Mouse (Mus musculus): ENCODE measurements around the gene Rab14. TPM values are rescaled to one million over a fixed set of nuclear protein-coding genes. Genes with fewer than 3 reads are reported as not detected.

Gene Rab14
- polyA plus RNA-seq, 1 experiment from 2014 or later: 318 TPM

DNA sequence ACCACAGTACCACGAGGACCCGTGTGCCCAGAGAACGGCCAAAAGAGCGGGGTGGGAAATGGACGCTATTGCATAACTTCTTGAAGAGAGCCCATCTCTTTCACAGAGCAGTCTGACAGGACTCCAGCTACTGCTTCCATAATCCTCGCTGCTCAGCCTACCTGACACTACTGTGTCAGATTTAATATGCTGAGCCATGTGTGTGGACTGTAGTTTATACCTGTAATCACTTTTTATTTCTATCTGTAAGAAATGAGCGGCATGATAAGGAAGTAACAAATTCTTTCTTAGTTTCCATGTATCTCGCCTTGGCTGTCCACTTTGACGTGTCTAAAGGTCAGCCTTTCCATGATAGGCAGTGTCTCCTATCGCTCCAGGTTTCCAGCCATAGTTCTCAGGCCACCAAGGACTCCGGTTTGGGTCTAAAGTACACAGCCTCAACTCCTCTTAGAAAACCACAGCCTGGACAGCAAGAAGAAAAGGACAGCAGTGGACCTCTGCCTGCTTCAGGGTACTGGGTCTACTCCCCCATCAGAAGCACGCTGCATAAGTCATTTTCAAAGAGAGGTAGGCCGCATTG lies 49.5 kb downstream of the Rab14 start:
- peaks cover 88% of the 10 kb centered on the region for H3K36me3 ChIP-seq
- H3K9me3 ChIP-seq (replicated peaks): no peaks in the 10 kb centered on the region
- H3K9ac ChIP-seq: no peak overlapping the region
- H3K27ac ChIP-seq: no peak overlapping the region
- ATAC-seq (replicated peaks; ENCODE audit: insufficient number of reproducible peaks, insufficient read depth, low FRiP score, low read depth): no peak
- peaks cover 19% of the 10 kb centered on the region for H3K4me1 ChIP-seq (replicated peaks)
- no peak overlapping the region for H3K4me2 ChIP-seq
- 91% methylated on average over 13 of the region's 13 CpGs for WGBS
- H3K4me3 ChIP-seq: no peak overlapping the region
- H3K27me3 ChIP-seq: no peaks in the 10 kb centered on the region

DNA sequence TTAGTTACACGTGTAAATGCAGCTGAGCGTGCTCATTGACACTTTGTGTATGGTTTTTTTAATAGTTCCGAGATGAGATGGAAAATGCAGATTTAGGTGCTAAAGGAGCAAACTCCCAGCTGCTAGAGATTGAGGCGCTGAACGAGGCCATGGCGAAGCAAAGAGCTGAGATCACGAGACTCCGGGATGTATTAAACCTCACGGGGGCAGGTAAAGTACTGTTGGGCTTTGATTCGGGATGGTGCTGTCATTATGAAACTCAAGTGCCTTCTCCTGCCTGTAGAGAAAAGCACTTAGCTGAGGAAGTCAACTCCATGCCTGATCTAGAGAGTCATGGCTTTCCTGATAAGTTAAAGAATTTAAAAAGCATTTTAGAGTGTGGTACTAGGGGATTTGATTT lies 52.1 kb downstream of the Rab14 start:
- no peaks in the 10 kb centered on the region for H3K27me3 ChIP-seq
- no peak for ATAC-seq (replicated peaks; ENCODE audit: insufficient number of reproducible peaks, insufficient read depth, low FRiP score, low read depth)
- 86% methylated on average over 10 of the region's 10 CpGs for WGBS
- no peak overlapping the region for H3K27ac ChIP-seq
- H3K9ac ChIP-seq: no peak overlapping the region
- H3K9me3 ChIP-seq (replicated peaks): no peaks in the 10 kb centered on the region
- H3K4me1 ChIP-seq (replicated peaks): peaks cover 10% of the 10 kb centered on the region; the same call in 1 of the 2 replicates
- H3K36me3 ChIP-seq: peaks cover 94% of the 10 kb centered on the region
- H3K4me3 ChIP-seq: no peak overlapping the region
- no peak overlapping the region for H3K4me2 ChIP-seq

GRCm38 (mm10) chr2:35141673-35142072 lies 59.2 kb downstream of the Rab14 start:
- Histone ChIP-seq H3K4me3 (no peak overlapping the region), H3K9ac (no peak overlapping the region), H3K4me2 (no peak overlapping the region), H3K9me3 (replicated peaks) (no peaks in the 10 kb centered on the region), H3K36me3 (peaks cover 87% of the 10 kb centered on the region), H3K27me3 (no peaks in the 10 kb centered on the region), H3K27ac (no peak overlapping the region), H3K4me1 (replicated peaks) (peaks cover 3% of the 10 kb centered on the region; the same call in 1 of the 2 replicates)
- no peak for ATAC-seq (replicated peaks; ENCODE audit: insufficient number of reproducible peaks, insufficient read depth, low FRiP score, low read depth)
- 96% methylated on average over 3 of the region's 3 CpGs for WGBS

DNA sequence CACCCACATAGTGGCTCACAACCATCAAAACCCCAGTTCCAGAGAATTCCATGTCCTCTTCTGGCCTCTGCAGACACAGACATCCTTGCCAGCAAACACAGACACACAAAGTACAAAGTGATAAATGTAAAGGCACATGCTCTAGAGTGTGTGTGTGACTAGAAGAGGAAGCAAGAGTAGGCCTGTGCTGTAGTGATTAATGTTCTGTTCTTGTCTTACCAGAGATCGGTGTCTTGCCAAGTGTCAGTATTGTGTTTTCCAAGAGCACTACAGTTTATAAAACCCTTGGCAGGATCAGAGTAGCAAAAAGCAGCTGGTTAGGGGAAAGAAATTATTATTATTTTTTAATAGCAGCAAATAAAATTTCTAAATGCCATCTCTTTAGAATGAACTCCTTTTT lies 62.3 kb downstream of the Rab14 start:
- WGBS: 92% methylated on average over 1 of the region's 1 CpGs
- Histone ChIP-seq H3K9me3 (replicated peaks) (no peaks in the 10 kb centered on the region), H3K27ac (no peak overlapping the region), H3K4me1 (replicated peaks) (no peaks in the 10 kb centered on the region), H3K4me2 (no peak overlapping the region), H3K36me3 (peaks cover 78% of the 10 kb centered on the region), H3K27me3 (no peaks in the 10 kb centered on the region), H3K9ac (no peak overlapping the region), H3K4me3 (no peak overlapping the region)
- no peak for ATAC-seq (replicated peaks; ENCODE audit: insufficient number of reproducible peaks, insufficient read depth, low FRiP score, low read depth)

GRCm38 (mm10) chr2:35133891-35134290 lies 67.0 kb downstream of the Rab14 start:
- no peak overlapping the region for H3K4me3 ChIP-seq
- WGBS: 87% methylated on average over 5 of the region's 5 CpGs
- H3K36me3 ChIP-seq: peaks cover 37% of the 10 kb centered on the region
- H3K4me2 ChIP-seq: no peak overlapping the region; the same call in 1 of the 2 replicates
- no peaks in the 10 kb centered on the region for H3K9me3 ChIP-seq (replicated peaks)
- no peaks in the 10 kb centered on the region for H3K27me3 ChIP-seq
- no peak for ATAC-seq (replicated peaks; ENCODE audit: insufficient number of reproducible peaks, insufficient read depth, low FRiP score, low read depth)
- peaks cover 15% of the 10 kb centered on the region for H3K4me1 ChIP-seq (replicated peaks)
- no peak overlapping the region for H3K9ac ChIP-seq
- H3K27ac ChIP-seq: no peak overlapping the region

- H3K36me3 ChIP-seq: peaks cover 29% of the 10 kb centered on the region
- peak overlapping the region; percentile 83 for H3K27ac ChIP-seq
- 6% methylated on average over 5 of the region's 5 CpGs for WGBS
- ATAC-seq (replicated peaks; ENCODE audit: insufficient number of reproducible peaks, insufficient read depth, low FRiP score, low read depth): no peak
- no peaks in the 10 kb centered on the region for H3K27me3 ChIP-seq
- H3K4me2 ChIP-seq: peak overlapping the region; percentile 82
- peak overlapping the region; percentile 55 for H3K4me3 ChIP-seq
- peaks cover 19% of the 10 kb centered on the region for H3K4me1 ChIP-seq (replicated peaks)
- peak overlapping the region; percentile 59 for H3K9ac ChIP-seq
- H3K9me3 ChIP-seq (replicated peaks): no peaks in the 10 kb centered on the region
Measured at GRCm38 (mm10) chr2:35132662-35133055, 68.3 kb downstream of the Rab14 start.

- peak overlapping the region; percentile 83 for H3K27ac ChIP-seq
- H3K27me3 ChIP-seq: no peaks in the 10 kb centered on the region
- peak; percentile 99 for ATAC-seq (replicated peaks; ENCODE audit: insufficient number of reproducible peaks, insufficient read depth, low FRiP score, low read depth)
- H3K4me3 ChIP-seq: peak overlapping the region; percentile 55
- peak overlapping the region; percentile 59 for H3K9ac ChIP-seq
- peaks cover 19% of the 10 kb centered on the region for H3K4me1 ChIP-seq (replicated peaks)
- peaks cover 29% of the 10 kb centered on the region for H3K36me3 ChIP-seq
- H3K9me3 ChIP-seq (replicated peaks): no peaks in the 10 kb centered on the region
- 0% methylated on average over 21 of the region's 21 CpGs for WGBS
- peak overlapping the region; percentile 82 for H3K4me2 ChIP-seq
Measured at GRCm38 (mm10) chr2:35131991-35132661, 68.8 kb downstream of the Rab14 start.

GRCm38 (mm10) chr2:35131491-35131890 lies 69.4 kb downstream of the Rab14 start:
- no peaks in the 10 kb centered on the region for H3K27me3 ChIP-seq
- no peaks in the 10 kb centered on the region for H3K9me3 ChIP-seq (replicated peaks)
- peaks cover 19% of the 10 kb centered on the region for H3K4me1 ChIP-seq (replicated peaks)
- H3K4me2 ChIP-seq: peak overlapping the region; percentile 82
- peaks cover 29% of the 10 kb centered on the region for H3K36me3 ChIP-seq
- ATAC-seq (replicated peaks; ENCODE audit: insufficient number of reproducible peaks, insufficient read depth, low FRiP score, low read depth): no peak
- H3K27ac ChIP-seq: peak overlapping the region; percentile 83
- H3K9ac ChIP-seq: peak overlapping the region; percentile 33; the same call in 1 of the 2 replicates
- peak overlapping the region; percentile 55 for H3K4me3 ChIP-seq

Other genes with a start within 250 kb of the Rab14 start
- 1.4 and 4.3 TPM in 2 replicates for gene Traf1, start 239.3 kb downstream of the Rab14 start, polyA plus RNA-seq (2015; fragmentation: Nextera tagmentation; extraction: Ambion mirVana)
- gene Hc, start 139.7 kb downstream of the Rab14 start, polyA plus RNA-seq (2015; fragmentation: Nextera tagmentation; extraction: Ambion mirVana): 0.06 and 0.30 TPM in 2 replicates
- gene AI182371, start 99.6 kb downstream of the Rab14 start, polyA plus RNA-seq (2015; fragmentation: Nextera tagmentation; extraction: Ambion mirVana): 0.19 and 0.58 TPM in 2 replicates
- gene Cntrl, start 91.6 kb downstream of the Rab14 start, polyA plus RNA-seq (2015; fragmentation: Nextera tagmentation; extraction: Ambion mirVana): 14.4 and 18.0 TPM in 2 replicates
- 321 and 325 TPM in 2 replicates for gene Gsn, start 55.3 kb upstream of the Rab14 start, polyA plus RNA-seq (2015; fragmentation: Nextera tagmentation; extraction: Ambion mirVana)
- 52.2 and 65.6 TPM in 2 replicates for gene Stom, start 135.9 kb upstream of the Rab14 start, polyA plus RNA-seq (2015; fragmentation: Nextera tagmentation; extraction: Ambion mirVana)
- not detected in 2 replicates for gene 4930568D16Rik, start 166.6 kb upstream of the Rab14 start, polyA plus RNA-seq (2015; fragmentation: Nextera tagmentation; extraction: Ambion mirVana)
- not detected in 2 replicates for gene 4930402F06Rik, start 196.1 kb upstream of the Rab14 start, polyA plus RNA-seq (2015; fragmentation: Nextera tagmentation; extraction: Ambion mirVana)